Mouse (Mus musculus) heart, adult 18-20 months (tissue): ENCODE data around the gene Adk. TPM values are rescaled to one million over a fixed set of nuclear protein-coding genes. Genes with fewer than 3 reads are reported as not detected.

ENCODE experiments used
- DNase-seq, 2 experiments: peaks; one replicate each; pipeline ENCODE4 v3.0.0; 2021 to 2022; ENCODE audit warnings: mixed read lengths in 1 of 2
- long read RNA-seq, 2 experiments: library from polyadenylated mRNA; stranded (forward); transcript quantifications; one replicate each; pipeline ENCODE4 v2.0.0; 2021
- total RNA-seq, 2 experiments: library from RNA; stranded (reverse); gene quantifications; 2 replicates each; pipeline ENCODE4 v1.2.3; 2021

Gene Adk
- total RNA-seq, result 100 to 1,000 TPM; 228 to 242 TPM
- long read RNA-seq, experiment 1, transcript Adk-202 (2 exons, 289 nt), result minor isoform, 22 of 266 reads
- long read RNA-seq, experiment 1, transcript Adk-207 (11 exons, 1,818 nt), result major isoform, 125 of 266 reads
- long read RNA-seq, experiment 1, transcript Adk-201 (11 exons, 1,782 nt), result minor isoform, 102 of 266 reads
- long read RNA-seq, experiment 1, partial matches to known transcripts, result 4 of 266 reads
- long read RNA-seq, experiment 1, other reads (novel, unspliced or antisense), result 13 of 266 reads
- long read RNA-seq, experiment 2, transcript Adk-207 (11 exons, 1,818 nt), result major isoform, 44 of 107 reads
- long read RNA-seq, experiment 2, transcript Adk-202 (2 exons, 289 nt), result minor isoform, 6 of 107 reads
- long read RNA-seq, experiment 2, transcript Adk-201 (11 exons, 1,782 nt), result minor isoform, 43 of 107 reads
- long read RNA-seq, experiment 2, partial matches to known transcripts, result 7 of 107 reads
- long read RNA-seq, experiment 2, other reads (novel, unspliced or antisense), result 7 of 107 reads

DNA sequence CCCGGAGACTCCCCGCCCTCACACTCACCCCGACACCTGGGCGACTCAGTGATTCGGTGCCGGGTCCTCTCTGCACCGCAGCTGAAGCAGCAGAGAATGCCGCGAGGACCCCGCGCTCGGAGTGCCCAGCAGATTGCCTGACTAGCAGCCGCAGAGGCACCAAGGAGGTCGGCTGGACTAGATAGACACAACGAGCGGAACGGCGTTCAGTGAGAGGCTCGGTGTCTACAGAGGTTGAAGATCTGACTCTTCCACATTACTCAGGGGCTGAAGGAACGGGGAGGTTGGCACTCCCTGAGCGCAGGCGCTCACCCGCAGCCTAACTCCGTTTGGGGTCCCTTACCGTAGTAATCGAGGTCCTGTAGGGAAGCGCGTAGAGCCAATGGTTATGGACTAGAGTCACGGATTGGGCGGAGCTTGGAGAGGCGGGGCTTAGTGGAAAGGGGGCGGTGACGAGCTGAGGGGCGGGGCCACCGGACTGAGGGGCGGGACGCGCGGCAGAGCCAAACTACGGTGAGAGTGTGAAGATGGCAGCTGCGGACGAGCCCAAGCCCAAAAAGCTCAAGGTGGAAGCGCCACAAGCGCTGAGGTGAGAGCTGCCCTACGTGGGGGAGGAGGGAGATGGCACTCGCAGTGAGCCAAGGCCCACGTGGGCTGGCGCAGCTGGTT is at the start of gene Adk, which contains the start of gene Ap3m1:
Gene Adk (plus strand): TSS at position 463 of the 669 bp plus-strand sequence.
Gene Ap3m1 (minus strand): TSS at position 397 of the 669 bp plus-strand sequence.
- peak; percentile 95 to 96 for DNase-seq

DNA sequence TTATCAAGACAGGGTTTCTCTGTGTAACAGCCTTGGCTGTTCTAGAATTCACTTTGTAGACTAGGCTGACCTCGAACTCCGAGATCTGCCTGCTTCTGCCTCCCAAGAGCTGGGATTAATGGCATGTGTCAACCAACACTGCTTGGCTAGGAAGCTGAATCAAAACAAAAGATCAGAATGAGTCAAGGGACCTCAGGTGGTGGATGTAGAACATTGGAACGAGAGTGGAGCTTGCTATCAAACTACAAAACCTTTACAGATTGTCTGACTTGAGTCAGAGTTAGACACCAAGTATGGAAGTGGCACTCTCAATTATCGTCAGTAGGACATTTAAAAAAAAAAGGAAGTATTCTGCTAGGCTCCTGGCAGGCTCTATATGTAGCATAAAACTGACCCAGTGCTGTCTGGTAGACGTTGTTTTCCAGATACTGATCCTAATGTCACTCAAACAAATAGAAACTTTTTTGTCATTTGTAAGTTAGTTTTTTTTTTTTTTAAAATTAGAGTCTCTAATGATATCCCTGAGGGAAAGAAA is 38.5 kb upstream of the Adk start:
- no peak for DNase-seq

DNA sequence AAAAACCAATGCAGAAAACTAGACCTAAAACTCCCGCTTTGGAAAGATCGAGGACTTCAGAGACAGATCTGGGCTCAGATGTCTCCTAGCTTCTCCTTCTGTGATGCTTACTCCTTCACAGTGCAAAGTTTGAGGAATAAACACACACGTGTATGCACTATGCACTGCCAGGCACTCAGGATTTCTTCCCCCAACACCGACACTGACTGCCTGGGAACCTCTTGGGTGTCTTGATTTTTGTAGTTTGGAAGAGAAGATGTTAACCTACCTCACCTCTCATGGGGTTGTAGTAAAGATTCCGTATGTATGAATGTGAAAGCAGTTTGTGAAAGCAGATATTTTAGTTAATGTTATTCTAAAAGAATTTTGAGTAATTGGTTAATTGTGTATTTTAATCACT is 34.5 kb upstream of the Adk start:
- no peak for DNase-seq

DNA sequence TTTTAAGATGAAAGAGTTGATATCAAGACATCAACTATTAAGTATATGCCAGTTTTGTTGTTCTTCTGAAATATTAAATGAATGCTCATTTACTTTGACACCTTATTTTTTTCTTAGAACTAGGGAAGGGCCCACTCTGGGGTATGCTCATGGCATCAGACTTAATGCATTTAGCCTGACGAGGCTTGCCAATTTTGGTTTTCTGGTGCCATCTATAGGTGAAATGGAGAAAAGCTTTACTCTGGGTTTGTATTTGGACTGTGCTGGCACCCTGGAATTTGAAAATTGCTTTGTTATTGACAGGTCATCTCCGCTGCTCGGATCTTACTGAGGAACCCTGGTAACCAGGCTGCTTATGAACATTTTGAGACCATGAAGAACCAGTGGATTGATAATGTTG is 33.4 kb upstream of the Adk start:
- peak in 1 of 2 experiments; percentile 49 for DNase-seq

DNA sequence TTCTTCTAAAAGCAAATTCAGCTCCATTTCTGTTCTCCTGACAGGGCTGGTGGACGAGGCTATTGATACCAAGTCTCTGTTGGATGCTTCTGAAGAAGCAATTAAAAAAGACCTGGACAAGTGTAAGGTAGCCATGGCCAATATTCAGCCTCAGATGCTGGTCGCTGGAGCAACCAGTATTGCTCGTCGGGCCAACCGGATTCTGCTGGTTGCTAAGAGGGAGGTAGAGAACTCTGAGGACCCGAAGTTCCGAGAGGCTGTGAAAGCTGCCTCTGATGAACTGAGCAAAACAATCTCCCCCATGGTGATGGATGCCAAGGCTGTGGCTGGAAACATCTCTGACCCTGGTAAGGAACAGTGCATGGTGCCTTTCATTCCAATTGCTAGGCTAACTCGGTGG is 31.9 kb upstream of the Adk start:
- no peak for DNase-seq

DNA sequence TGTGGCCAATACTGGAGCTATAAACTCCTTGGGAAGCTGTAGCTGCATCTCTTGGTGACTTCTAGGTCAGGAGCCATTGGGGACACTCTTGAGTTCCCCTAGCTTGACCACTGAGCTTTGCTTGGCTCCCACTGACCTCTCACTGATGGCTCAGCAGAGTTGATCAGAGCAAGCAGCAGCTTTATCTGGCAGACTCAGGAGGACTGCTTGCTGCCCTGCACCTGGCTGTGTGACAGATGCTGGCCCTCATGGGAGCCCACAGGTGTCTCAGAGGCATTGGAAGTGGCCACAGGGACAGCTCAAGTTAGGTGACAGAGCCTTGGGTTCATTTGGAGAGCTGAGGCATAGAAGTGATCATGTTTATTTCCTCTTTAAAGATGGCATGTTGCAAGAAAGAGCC is 24.8 kb upstream of the Adk start:
- no peak for DNase-seq

DNA sequence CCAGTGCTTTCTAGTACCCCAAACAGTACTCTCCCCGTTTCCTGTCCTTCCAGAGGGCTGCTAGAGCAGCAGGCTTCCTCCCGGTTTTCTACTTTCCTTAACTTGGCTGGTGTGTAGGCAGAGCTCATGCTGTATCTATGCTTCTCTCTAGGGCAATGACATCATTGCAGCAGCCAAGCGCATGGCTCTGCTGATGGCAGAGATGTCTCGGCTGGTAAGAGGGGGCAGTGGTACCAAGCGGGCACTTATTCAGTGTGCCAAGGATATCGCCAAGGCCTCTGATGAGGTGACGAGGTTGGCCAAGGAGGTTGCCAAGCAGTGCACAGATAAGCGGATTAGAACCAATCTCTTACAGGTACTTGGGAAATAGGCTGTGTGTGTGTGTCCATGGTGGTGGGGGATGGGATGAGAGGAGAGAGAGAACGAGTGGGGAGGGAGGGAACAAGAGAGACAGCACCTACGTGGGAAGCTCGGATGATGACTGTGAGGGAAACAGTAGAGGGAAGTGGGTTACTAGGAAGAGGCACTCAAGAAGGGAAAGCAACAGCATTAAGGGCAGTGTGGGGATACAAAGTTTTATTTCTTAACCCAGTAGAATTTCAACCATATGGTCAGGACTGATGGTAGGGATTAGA is 23.2 kb upstream of the Adk start:
- no peak for DNase-seq

DNA sequence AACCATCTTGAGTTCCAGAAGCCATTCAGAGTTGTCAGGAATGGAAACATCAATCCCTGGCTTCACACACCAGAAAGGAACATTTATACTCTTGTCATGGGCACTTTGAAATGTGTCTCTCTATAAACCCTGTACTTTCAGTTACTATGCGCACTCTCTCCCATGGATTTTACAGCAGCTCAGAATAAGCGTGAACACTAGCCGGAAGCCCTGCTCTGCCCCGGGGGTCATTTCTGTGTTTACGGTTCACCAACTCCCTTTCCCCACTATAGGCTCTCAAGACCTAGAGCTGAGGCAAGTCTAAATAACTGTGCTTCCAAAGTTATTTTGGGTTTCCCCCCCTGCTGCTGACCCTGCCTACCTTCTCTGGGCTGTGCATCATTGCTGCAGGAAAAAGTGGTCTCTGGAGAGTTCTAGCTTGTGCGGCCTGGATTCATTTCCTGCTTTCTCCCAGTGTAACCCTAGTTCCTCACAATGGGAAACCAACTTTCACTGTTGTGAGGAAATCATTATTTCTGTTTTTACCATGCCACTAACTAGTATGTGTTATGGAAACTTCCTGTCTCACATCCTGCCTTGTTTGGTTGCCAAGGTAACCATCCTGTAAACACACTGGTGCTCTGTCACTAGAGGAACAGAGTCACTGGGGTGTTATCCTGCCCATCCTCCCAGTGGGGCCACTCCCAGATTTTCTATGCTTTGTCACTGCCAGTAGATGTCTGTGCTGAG is 20.4 kb upstream of the Adk start:
- peak; percentile 77 to 91 for DNase-seq

DNA sequence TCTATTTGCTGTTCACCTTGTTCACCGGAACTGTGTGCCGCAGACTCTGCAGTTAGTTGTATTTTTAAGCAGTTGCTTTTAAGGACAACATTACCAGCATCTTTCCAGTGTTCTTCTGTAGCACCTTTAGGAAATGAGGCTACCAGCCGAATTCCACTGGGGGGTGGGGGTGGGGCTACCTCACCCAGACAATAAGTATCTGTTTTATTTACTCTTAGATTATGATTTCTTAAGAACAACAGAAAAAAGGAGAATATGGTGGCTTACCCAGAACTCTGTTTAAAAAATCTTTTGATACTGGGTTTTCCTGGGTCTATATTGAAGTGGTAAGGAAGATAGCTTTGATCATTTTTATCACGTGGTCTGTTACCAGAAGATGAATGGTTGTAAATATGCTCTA is 18.1 kb upstream of the Adk start:
- no peak for DNase-seq

DNA sequence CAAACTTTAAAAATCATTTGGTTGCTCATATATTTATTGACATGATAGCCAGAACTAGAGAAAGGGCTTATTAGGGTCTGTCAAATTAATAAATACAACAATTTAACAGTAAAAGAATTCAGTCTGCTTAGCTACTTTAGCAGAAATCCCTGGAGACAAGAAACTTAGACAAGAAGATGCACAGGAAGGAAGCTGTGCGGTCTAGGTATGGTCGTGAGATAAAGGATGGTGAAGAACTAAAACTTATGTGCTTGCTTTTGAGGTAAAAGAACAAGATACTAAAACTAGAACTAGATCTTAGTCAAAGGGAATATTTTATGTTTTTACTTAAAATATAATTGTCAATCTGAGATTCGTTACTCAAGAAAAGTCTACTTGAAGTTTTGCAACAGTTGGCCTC is 17.6 kb upstream of the Adk start:
- DNase-seq, result no peak

DNA sequence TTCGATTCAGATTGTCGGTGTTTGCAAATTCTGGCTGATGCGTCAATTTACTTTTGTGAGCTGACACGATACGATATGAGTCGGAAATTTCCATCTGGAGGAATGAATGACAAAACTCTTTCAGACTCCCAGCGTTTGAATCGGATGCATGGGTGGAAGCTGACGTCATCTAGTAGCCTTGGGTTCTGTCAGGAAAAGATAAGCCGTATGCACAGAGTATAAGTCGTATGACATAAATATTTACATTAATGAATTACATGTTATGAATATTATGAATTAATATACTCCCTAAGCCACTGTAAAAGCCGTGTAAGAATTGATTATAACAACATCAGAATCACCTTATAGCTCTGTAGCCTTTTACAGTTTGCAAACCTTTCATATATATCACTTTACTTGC is 13.3 kb upstream of the Adk start:
- DNase-seq, result no peak

DNA sequence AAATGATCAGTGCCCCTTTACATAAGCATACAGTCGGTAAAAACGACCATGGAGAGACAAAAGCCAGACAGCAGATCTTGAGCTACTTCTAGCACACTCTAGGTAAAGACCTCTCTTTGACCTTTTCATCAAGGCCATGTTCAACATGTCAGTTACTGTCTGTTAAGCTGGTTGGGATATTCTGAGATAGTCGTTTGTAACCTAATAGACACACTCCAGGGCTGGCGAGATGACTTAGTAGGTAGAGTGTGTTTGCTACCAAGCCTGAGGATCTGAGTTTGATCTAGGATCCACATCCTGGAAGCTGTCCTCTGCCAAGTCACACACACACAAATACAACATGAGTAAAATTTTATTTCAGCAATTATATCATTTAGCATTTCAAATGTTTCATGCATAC is 12.8 kb upstream of the Adk start:
- no peak for DNase-seq

DNA sequence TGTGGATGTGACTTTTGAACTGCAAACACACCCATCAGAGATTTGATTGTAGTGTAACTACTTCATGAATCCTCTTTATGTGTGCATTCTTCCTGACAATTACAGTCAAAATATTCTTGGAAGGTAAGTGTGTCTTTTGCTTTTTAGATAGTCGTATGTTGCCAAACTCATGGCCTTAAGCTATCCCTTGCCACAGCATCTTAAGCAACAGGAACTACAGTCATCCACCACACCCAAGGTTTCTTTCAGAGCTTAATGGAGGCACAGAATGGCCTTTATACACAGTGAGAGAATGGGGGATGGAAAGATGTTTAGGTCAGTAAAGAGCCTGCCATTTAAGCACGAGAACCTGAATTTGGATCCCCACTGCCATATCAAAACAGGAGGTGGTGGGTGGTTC is 4.5 kb upstream of the Adk start:
- DNase-seq, result no peak

DNA sequence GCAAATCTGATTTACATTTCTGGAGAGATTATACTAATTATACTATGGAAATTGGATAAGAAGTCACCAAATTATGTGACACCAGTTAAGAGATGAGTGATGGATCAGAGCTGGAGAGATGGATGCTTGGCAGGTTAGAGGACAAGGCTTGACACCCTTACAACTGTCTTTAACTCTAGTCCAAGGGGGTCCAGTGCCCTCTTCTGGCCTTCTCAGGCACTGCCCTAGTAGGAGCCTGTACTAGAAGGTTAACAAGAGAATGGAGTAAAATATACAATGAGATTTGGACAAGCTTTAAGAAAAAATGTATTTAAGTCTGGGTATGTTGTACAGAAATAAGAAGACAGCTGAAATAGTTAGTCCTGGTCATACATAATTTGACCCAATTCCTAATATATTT is 3.5 kb upstream of the Adk start:
- peak; percentile 50 to 65 for DNase-seq

DNA sequence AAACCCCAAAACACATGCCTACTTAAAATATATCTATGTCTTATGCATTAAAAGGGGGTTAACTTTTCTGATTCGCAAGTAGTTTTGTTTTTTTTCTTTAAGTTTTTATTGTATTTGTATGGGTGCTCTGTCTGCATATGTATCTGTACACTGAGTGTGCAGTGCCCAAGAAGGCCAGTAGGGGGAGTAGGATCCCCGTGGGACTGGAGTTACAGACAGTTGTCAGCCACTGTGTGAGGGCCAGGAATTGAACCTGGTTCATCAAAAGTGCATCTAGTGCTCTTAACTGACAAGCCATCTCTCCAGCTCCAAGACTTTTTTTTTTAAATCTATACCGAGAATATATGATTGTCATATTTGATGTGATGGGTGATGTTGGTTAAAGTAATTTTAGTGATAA is 1.6 kb upstream of the Adk start:
- DNase-seq, result no peak

DNA sequence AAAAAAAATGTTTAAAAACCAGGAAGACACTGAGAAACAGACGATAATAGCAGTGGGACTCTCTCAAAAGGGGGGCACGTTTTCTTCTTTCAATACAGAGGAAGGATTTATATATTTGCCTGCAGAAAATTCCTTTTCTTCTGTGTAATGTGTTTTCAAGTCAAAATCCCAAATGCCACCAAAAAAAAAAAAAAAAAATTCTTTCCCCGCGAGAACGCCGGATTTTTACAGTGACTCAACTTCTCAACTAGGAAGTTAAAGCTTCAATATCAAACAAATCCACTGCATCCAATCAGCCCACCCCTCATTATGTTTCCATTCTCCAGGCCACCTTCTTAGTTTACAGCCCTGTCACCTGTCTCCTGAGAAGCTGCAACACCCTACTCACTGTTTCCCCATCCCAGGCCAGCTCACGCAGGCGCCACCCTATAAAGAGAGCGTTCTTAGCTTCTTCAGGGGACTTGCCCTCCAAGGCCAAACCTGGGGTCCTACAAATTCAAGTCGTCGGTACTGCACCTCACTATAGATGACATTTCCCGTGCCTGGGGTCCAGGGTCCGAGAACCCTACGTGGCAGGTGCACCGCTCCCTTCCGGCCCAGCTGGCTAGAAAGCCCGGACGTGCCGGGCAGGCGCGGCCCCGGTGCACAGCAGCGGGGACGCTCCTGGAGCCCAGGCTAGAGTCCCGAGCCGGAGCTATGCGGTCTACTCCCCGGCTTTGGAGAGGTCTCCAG is 828 bp upstream of the Adk start:
- DNase-seq, result no peak

DNA sequence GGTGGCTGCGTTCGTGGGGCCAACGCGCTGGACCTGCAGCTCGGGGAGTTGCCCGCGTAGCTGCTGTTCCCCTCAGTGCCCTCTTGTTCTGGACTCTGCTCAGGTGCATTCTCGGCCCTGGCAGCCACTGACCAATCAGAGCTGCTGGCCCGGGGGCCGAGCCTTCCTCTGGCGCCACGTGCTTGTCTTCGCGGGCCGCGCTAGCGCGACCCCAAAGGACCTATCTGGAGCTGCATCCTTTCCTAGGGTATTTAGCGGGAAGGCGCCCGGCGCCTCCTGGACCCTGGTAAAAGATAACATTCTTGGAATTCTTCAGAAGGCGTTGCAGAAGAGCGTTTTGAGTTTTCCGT is 382 bp downstream of the Adk start:
- peak; percentile 85 to 88 for DNase-seq

DNA sequence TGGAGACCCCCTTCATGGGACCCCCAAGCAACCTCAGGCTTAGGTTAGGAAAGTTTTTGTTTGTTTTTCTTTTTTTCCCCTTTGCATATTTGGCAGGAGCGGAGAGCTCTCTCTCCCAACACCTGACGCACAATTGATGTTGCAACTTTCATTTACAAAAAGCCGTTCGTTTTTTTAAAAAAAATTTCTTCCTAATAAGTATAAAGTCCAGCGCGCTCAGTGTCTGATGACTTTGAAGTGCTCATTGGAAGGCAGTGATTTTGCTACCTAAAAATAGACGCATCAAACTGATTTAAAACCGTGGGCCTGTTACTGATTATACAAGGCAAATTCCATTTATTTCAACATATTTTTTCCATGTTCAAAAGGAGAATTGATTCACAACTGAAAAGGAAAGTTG is 777 bp downstream of the Adk start:
- no peak for DNase-seq

DNA sequence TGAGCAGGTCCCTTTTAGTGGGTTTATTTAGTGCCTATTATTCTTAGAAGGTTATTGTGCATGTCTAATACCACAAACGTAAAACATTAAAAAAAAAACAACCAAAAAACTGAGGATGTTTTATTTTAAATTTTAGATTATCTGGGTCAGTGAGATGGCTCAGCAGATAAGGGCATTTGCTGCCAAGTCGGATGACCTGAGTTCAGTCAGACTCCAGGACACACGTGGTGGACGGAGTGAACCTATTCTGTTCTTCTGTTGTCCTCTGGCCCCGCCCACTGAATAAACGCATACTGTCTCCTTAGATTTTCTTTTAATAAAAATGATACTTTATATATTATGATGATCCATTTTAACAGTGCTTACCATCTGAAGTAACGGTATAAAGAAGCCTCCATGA is 1.2 kb downstream of the Adk start:
- peak; percentile 29 to 53 for DNase-seq

DNA sequence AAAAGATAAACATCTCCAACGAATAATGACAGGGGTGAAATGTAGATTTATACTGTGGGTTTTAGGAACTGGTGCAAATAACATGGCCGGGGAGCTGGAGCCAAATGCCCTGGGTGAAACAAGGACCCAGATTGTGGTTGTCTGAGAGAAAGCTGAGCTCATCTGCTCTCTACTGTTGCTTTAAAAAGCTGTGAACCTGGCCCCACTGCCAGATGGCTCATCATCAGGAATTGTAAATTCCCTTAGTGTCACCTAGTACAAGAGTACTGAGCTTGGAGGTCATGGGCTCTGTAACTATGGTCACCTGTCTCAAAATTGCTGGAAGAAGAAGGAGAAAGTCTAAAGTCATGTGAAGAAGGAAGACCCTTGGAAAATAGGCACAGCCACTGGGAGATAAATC is 6.6 kb downstream of the Adk start:
- peak; percentile 45 to 70 for DNase-seq

DNA sequence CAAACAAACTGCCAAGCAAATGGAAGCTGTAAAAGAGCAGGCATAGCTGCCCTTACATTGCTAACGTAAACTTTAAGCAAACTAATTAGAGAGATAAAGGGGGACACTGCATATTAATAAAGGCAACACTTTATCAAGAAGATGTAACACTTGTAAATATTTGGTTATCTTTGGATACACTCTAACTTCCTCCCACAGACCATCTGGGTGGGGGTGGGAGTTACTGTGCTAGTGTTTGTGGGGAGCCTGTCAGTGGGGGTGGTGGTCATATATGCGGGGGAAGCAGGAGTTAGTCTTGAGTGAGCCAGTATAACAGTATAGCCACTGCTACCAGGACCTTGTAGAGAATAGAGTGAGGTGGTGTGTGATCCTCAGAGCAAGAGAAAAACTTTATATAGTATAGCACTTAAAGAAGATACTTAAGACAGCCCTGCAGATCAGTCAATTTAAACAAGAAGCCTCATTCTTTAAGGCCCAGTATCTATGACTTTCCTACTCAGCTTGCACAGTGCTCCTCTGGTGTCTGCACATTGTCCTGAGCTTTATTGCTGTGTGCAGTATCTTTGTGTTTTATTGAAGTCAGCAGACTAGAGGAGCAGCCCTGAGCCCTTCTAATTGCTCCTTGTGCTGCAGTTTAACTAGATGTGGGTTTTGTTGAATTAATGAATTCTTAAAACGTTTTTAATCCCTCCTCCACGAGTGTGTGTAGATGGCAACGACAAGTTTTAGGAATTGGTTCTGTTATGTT is 10.6 kb downstream of the Adk start:
- DNase-seq, result no peak
